Mouse (Mus musculus): ENCODE results near the gene Slc25a51. TPM values are rescaled to one million over a fixed set of nuclear protein-coding genes. Genes with fewer than 3 reads are reported as not detected.

Slc25a51 gene
- total RNA-seq (2014; rRNA removed; ENCODE audit: low replicate concordance) (136 and 190 TPM in 2 replicates), polyA plus RNA-seq (2015; fragmentation: Nextera tagmentation; extraction: Ambion mirVana) (60.9 and 70.1 TPM in 2 replicates)

GRCm38 (mm10) chr4:45408427-45409132 is at the start of gene Slc25a51:
Slc25a51 (minus strand) TSS chr4:45408766.
- peak within 1 kb of the TSS; percentile 74 for H3K4me2 ChIP-seq (ENCODE audit: low read depth, low read length)
- no peaks in the 10 kb centered on the region for H3K27me3 ChIP-seq (ENCODE audit: control insufficient read depth, insufficient read depth, low read length)
- H3K4me3 ChIP-seq (ENCODE audit: low read depth, low read length) = peak within 1 kb of the TSS; percentile 80
- 0% methylated on average over 53 of the region's 67 CpGs for WGBS
- H3K36me3 ChIP-seq (replicated peaks; ENCODE audit: control insufficient read depth, insufficient read depth, low read length) = peaks cover 9% of the 10 kb centered on the region
- DNase-seq (ENCODE audit: low spot score) (peak; percentile 96), ATAC-seq (ENCODE audit: insufficient read depth, low read depth) (peak; percentile 98)
- TF ChIP-seq CTCF (IDR thresholded peaks at IDR 0.05; ENCODE audit: low read depth) (no peak), EP300 (IDR thresholded peaks at IDR 0.05; ENCODE audit: low read depth) (no peak)
- peak within 1 kb of the TSS; percentile 95 for H3K27ac ChIP-seq (ENCODE audit: low read depth)
- peak within 1 kb of the TSS; percentile 91 for H3K9ac ChIP-seq (replicated peaks; ENCODE audit: low read depth, low read length)
- no peaks in the 10 kb centered on the region for H3K9me3 ChIP-seq (replicated peaks; ENCODE audit: control insufficient read depth, low read length)
- peaks cover 30% of the 10 kb centered on the region for H3K4me1 ChIP-seq (ENCODE audit: control insufficient read depth, insufficient read depth)

DNA sequence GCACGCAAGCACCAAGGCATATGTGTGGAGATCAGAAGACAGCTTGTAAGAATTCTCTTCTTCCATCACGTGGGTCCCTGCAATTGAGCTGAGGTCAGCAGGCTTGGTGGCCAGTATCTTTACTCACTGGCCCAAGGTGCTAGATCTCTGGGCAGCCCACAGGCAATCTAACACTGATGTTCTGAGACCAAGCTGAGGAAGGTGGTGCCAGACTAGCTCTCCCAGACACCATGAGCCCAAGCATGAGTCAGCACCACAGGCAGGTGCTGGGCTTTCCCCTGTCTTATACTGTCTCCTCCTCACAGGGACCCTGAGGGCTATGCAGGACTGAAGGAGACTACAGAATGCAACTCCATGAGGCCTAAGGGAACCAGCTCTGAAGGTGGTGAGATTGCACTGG is 49.0 kb upstream of the Slc25a51 start:
- Histone ChIP-seq H3K36me3 (replicated peaks; ENCODE audit: control insufficient read depth, insufficient read depth, low read length) (peaks cover 33% of the 10 kb centered on the region), H3K4me2 (ENCODE audit: low read depth, low read length) (no peak overlapping the region), H3K9ac (replicated peaks; ENCODE audit: low read depth, low read length) (no peak overlapping the region), H3K4me3 (ENCODE audit: low read depth, low read length) (no peak overlapping the region), H3K27ac (ENCODE audit: low read depth) (no peak overlapping the region), H3K9me3 (replicated peaks; ENCODE audit: control insufficient read depth, low read length) (no peaks in the 10 kb centered on the region), H3K27me3 (ENCODE audit: control insufficient read depth, insufficient read depth, low read length) (no peaks in the 10 kb centered on the region), H3K4me1 (ENCODE audit: control insufficient read depth, insufficient read depth) (peaks cover 33% of the 10 kb centered on the region)
- ATAC-seq (ENCODE audit: insufficient read depth, low read depth) = no peak
- TF ChIP-seq EP300 (IDR thresholded peaks at IDR 0.05; ENCODE audit: low read depth) (no peak), CTCF (IDR thresholded peaks at IDR 0.05; ENCODE audit: low read depth) (no peak)
- no peak for DNase-seq (ENCODE audit: low spot score)
- 84% methylated on average over 2 of the region's 2 CpGs for WGBS

GRCm38 (mm10) chr4:45455001-45455400 is 46.4 kb upstream of the Slc25a51 start:
- Histone ChIP-seq H3K27me3 (ENCODE audit: control insufficient read depth, insufficient read depth, low read length) (no peaks in the 10 kb centered on the region), H3K4me1 (ENCODE audit: control insufficient read depth, insufficient read depth) (peaks cover 33% of the 10 kb centered on the region), H3K9me3 (replicated peaks; ENCODE audit: control insufficient read depth, low read length) (no peaks in the 10 kb centered on the region), H3K4me2 (ENCODE audit: low read depth, low read length) (no peak overlapping the region), H3K27ac (ENCODE audit: low read depth) (no peak overlapping the region), H3K9ac (replicated peaks; ENCODE audit: low read depth, low read length) (no peak overlapping the region), H3K4me3 (ENCODE audit: low read depth, low read length) (no peak overlapping the region), H3K36me3 (replicated peaks; ENCODE audit: control insufficient read depth, insufficient read depth, low read length) (peaks cover 33% of the 10 kb centered on the region)
- no peak for TF ChIP-seq CTCF (IDR thresholded peaks at IDR 0.05; ENCODE audit: low read depth)
- TF ChIP-seq EP300 (IDR thresholded peaks at IDR 0.05; ENCODE audit: low read depth) = no peak
- no peak for DNase-seq (ENCODE audit: low spot score)
- ATAC-seq (ENCODE audit: insufficient read depth, low read depth) = no peak
- WGBS = 75% methylated on average over 4 of the region's 4 CpGs

- H3K4me3 ChIP-seq (ENCODE audit: low read depth, low read length) = no peak overlapping the region
- H3K4me1 ChIP-seq (ENCODE audit: control insufficient read depth, insufficient read depth) = peaks cover 18% of the 10 kb centered on the region; the same call in 1 of the 2 replicates
- no peak overlapping the region for H3K4me2 ChIP-seq (ENCODE audit: low read depth, low read length)
- no peaks in the 10 kb centered on the region for H3K27me3 ChIP-seq (ENCODE audit: control insufficient read depth, insufficient read depth, low read length)
- no peak for ATAC-seq (ENCODE audit: insufficient read depth, low read depth)
- TF ChIP-seq EP300 (IDR thresholded peaks at IDR 0.05; ENCODE audit: low read depth) (no peak), CTCF (IDR thresholded peaks at IDR 0.05; ENCODE audit: low read depth) (no peak)
- whole genome bisulfite sequencing = 65% methylated on average over 3 of the region's 3 CpGs
- DNase-seq (ENCODE audit: low spot score) = no peak
- no peak overlapping the region for H3K9ac ChIP-seq (replicated peaks; ENCODE audit: low read depth, low read length)
- peaks cover 31% of the 10 kb centered on the region for H3K36me3 ChIP-seq (replicated peaks; ENCODE audit: control insufficient read depth, insufficient read depth, low read length)
- H3K27ac ChIP-seq (ENCODE audit: low read depth) = peak overlapping the region; percentile 56; the same call in 1 of the 2 replicates
- H3K9me3 ChIP-seq (replicated peaks; ENCODE audit: control insufficient read depth, low read length) = no peaks in the 10 kb centered on the region
These were observed 44.8 kb upstream of the Slc25a51 start for GRCm38 (mm10) chr4:45453271-45453851.

GRCm38 (mm10) chr4:45452569-45453111 is 44.1 kb upstream of the Slc25a51 start:
- Histone ChIP-seq H3K9me3 (replicated peaks; ENCODE audit: control insufficient read depth, low read length) (no peaks in the 10 kb centered on the region), H3K27ac (ENCODE audit: low read depth) (peak overlapping the region; percentile 56), H3K4me3 (ENCODE audit: low read depth, low read length) (no peak overlapping the region), H3K4me2 (ENCODE audit: low read depth, low read length) (0 out of 2 replicates have a peak overlapping the region, but pooled peaks have one; percentile 3), H3K9ac (replicated peaks; ENCODE audit: low read depth, low read length) (no peak overlapping the region), H3K36me3 (replicated peaks; ENCODE audit: control insufficient read depth, insufficient read depth, low read length) (peaks cover 24% of the 10 kb centered on the region), H3K27me3 (ENCODE audit: control insufficient read depth, insufficient read depth, low read length) (no peaks in the 10 kb centered on the region), H3K4me1 (ENCODE audit: control insufficient read depth, insufficient read depth) (peaks cover 18% of the 10 kb centered on the region; the same call in 1 of the 2 replicates)
- ATAC-seq (ENCODE audit: insufficient read depth, low read depth) = peak; percentile 65
- 54% methylated on average over 7 of the region's 7 CpGs for WGBS
- 0 out of 2 replicates have a peak, but pooled peaks have one; percentile 3 for TF ChIP-seq CTCF (IDR thresholded peaks at IDR 0.05; ENCODE audit: low read depth)
- no peak for TF ChIP-seq EP300 (IDR thresholded peaks at IDR 0.05; ENCODE audit: low read depth)
- peak; percentile 53 for DNase-seq (ENCODE audit: low spot score)
